Mouse (Mus musculus) neutrophil, adult 65 days (primary cell): ENCODE measurements around the gene Ripor2. TPM values are rescaled to one million over a fixed set of nuclear protein-coding genes. Genes with fewer than 3 reads are reported as not detected.

Experiments used
- total RNA-seq: library from RNA; stranded (reverse); gene quantifications from 2 replicates; pipeline ENCODE4 v1.2.4, GENCODE M21; 2023

The Ripor2 gene
- 347 and 480 TPM in 2 replicates for total RNA-seq

DNA sequence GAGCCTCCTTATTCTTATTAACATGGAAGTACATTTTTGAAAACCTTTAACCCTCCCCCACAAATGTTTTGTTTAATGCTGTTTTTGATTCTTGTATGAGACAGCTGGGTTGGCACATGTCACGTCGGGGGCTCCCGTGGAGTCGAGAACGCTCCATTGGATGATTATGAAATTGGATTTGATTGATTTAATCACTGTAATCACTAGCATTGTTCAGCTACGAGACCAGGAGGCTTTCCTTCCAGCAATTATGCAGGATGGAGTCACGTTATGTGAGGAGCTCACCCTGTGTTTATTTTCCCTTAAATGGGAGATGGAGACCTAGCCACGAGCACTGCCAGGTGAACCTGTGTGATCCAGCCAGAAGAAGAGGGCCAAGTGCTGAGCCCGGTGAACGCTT is at the start of gene Ripor2:
Ripor2 (plus strand) TSS at position 357 of the 400 bp plus-strand sequence.

DNA sequence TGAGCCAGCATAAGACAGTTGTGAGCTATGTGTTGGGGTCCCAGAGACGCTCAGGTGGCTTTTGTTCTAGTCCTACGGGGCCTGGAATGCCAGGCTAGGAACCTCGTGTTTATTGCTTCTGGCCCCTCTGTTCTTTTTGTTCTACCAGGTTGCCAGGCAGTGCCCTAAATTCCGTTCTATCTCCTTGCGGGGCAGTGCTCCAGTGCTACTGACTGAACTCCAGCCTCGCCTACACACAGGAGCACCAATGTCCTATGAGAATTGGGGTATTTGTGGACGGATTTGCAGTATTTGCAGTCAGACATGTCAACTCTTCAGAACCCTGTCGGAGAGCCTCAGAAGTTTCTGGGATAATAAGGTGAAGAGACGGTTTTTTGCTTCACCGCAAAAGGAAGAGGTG is 159.0 kb downstream of the Ripor2 start, which contains the start of gene Armh2:
Armh2 (plus strand) TSS at position 205 of the 400 bp plus-strand sequence.

DNA sequence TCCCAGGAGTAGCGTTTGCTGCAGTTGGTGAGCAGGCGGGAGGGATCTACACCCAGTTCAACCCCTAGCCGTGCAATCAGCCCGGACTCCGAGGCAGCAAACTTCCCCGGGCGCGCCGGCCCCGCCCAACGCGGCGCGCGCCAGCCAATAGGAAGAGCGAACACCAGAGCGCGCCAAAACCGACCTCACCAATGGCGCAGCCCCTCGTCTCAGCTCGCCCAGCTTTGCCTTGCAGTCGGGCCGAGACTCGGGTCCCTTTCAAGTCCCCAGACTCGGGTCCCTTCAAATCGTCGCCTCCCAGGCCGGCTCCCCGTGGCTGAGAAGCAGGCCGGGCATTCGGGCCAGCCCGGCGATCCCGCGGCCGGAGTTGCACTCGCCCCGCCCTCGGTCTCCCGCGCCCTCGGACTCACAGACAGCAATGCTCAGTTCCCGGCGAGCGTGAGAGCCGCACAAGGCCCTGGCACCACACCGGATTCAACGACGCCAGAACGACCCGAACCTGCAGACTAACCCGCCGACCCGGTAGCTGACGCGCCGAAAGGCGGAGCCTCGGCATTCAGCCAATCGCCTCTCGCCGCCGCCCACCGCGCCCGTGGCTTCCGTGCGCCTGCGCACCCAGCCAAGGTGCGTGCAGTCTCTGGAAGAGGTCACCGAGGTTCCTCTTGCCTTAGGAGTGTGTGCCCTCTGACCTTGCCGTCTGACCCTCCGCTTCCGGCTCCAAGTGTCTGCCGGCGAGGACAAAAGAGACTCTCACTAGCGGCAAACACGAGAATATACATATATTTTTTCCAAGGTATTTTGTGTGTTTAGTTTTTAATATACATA is 179.6 kb downstream of the Ripor2 start, which contains the start of gene Gmnn:
Gmnn (minus strand) TSS at position 521 of the 825 bp plus-strand sequence.

Other genes starting within 250 kb of the Ripor2 start
- not detected in 2 replicates for gene Armh2, start 159.0 kb downstream of the Ripor2 start, total RNA-seq
- gene Gmnn, start 179.7 kb downstream of the Ripor2 start, total RNA-seq: 40.1 and 47.0 TPM in 2 replicates
- 155 and 197 TPM in 2 replicates for gene BC005537, start 219.5 kb downstream of the Ripor2 start, total RNA-seq
- gene Acot13, start 249.4 kb downstream of the Ripor2 start, total RNA-seq: 4.2 and 5.7 TPM in 2 replicates
- 24.7 and 27.6 TPM in 2 replicates for gene Tdp2, start 249.5 kb downstream of the Ripor2 start, total RNA-seq